Mouse (Mus musculus) forebrain, postnatal 0 days (tissue): ENCODE data around the gene Rpl35a. TPM values are rescaled to one million over a fixed set of nuclear protein-coding genes. Genes with fewer than 3 reads are reported as not detected.
A peak's percentile ranks its signal among the peaks of the same experiment; 100 is the strongest.

Experiments used
- ATAC-seq: fragments of 200-750 bp; cut with Nextera tagmentation; 2 replicates; pipeline ENCODE4 v1.8.0; 2017; ENCODE audit warnings: mild to moderate bottlenecking, moderate library complexity
- DNase-seq: peaks from one replicate; pipeline ENCODE4 v3.0.0-alpha.2; 2015
- H3K27ac ChIP-seq: fragments of 300-500 bp; sonication (generic); 2 replicates; pipeline ENCODE4 v1.5.1; 2014; ENCODE audit warnings: low read depth, mild to moderate bottlenecking, antibody characterized with exemption, low read length, moderate library complexity, mixed read lengths
- H3K27me3 ChIP-seq: fragments of 300-500 bp; sonication (generic); 2 replicates; pipeline ENCODE4 v1.6.1; 2014; ENCODE audit warnings: mild to moderate bottlenecking, low read length, mixed read lengths; ENCODE audit not compliant: insufficient read depth
- H3K36me3 ChIP-seq: fragments of 300-500 bp; sonication (generic); 2 replicates; pipeline ENCODE4 v1.6.1; 2014; ENCODE audit warnings: mild to moderate bottlenecking, moderate library complexity; ENCODE audit not compliant: insufficient read depth
- H3K4me1 ChIP-seq: fragments of 300-500 bp; sonication (generic); 2 replicates; pipeline ENCODE4 v1.6.1; 2014; ENCODE audit warnings: antibody characterized with exemption; ENCODE audit not compliant: insufficient read depth
- H3K4me2 ChIP-seq: fragments of 300-500 bp; sonication (generic); 2 replicates; pipeline ENCODE4 v1.6.1; 2014; ENCODE audit warnings: low read depth, mild to moderate bottlenecking, moderate library complexity
- H3K4me3 ChIP-seq: fragments of 300-500 bp; sonication (generic); 2 replicates; pipeline ENCODE4 v1.5.1; 2014; ENCODE audit warnings: low read depth, low read length, mixed read lengths
- H3K9ac ChIP-seq: fragments of 300-500 bp; sonication (generic); 2 replicates; pipeline ENCODE4 v1.6.1; 2014; ENCODE audit warnings: mild to moderate bottlenecking
- H3K9me3 ChIP-seq: fragments of 300-500 bp; sonication (generic); 2 replicates; pipeline ENCODE4 v1.6.1; 2016; ENCODE audit warnings: low read length
- CTCF ChIP-seq: sonication (generic); IDR thresholded peaks from 2 replicates; pipeline ENCODE4 v1.5.1; 2016; ENCODE audit warnings: antibody characterized with exemption, control low read depth, low read depth
- WGBS: fragments of 180-500 bp; shearing (Covaris S2); extraction: QIAGEN DNeasy Blood & Tissue Kit; methylation state at CpG from one replicate; pipeline ENCODE4 v1.1.7; 2014; 5-methylcytosine and 5-hydroxymethylcytosine counted together
- polyA plus RNA-seq: library from polyadenylated mRNA; unstranded; fragments of >200 nt; fragmentation: Nextera tagmentation; extraction: Ambion mirVana; gene quantifications from 2 replicates; pipeline ENCODE4 v1.2.1, GENCODE M21; 2015
- total RNA-seq: library from RNA; depleted of rRNA; stranded (reverse); fragments of >200 nt; gene quantifications from 2 replicates; pipeline ENCODE4 v1.2.3, GENCODE M21; 2014; rRNA removed

The Rpl35a gene
- total RNA-seq, result 721 and 854 TPM in 2 replicates
- polyA plus RNA-seq, result 482 and 654 TPM in 2 replicates

GRCm38 (mm10) chr16:33056095-33056785, at the start of gene Rpl35a, which contains the start of gene Iqcg:
Gene Rpl35a, plus strand, starts transcription at chr16:33056453.
Gene Iqcg, minus strand, starts transcription at chr16:33056218.
- Histone ChIP-seq H3K27me3 (no peaks in the 10 kb centered on the region), H3K9ac (peak within 1 kb of the TSS; percentile 89), H3K4me3 (peak within 1 kb of the TSS; percentile 93), H3K4me2 (peak within 1 kb of the TSS; percentile 57), H3K4me1 (peaks cover 5% of the 10 kb centered on the region; the same call in 1 of the 2 replicates), H3K9me3 (no peaks in the 10 kb centered on the region), H3K27ac (peak within 1 kb of the TSS; percentile 92), H3K36me3 (peaks cover 19% of the 10 kb centered on the region; the same call in 1 of the 2 replicates)
- DNase-seq, result peak; percentile 98
- under 1% methylated on average over 45 of the region's 47 CpGs for WGBS
- TF ChIP-seq CTCF, result no peak
- peak; percentile 96 for ATAC-seq

DNA sequence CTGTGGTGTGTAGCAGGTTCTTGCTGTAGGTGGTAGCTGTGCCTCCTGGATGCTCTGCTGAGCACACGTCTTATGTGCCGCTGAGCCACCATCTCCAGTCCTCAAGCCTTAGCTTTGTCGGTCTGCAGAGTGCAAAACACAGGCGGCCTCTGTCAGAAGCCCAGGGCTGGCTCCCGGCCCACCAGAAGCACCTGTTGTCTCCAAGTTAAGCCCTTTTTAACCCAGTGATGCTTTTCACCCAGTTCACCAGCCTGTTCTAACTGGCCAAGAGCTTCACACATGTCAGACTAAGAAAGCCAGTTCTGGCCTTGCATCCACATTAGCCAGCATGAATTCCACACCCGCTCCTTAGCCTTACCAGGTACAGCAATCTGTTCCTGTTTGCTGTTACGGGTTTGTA, 49.4 kb upstream of the Rpl35a start:
- TF ChIP-seq CTCF, result no peak
- Histone ChIP-seq H3K27ac (no peak overlapping the region), H3K4me1 (no peaks in the 10 kb centered on the region), H3K36me3 (peaks cover 36% of the 10 kb centered on the region), H3K4me3 (no peak overlapping the region), H3K9me3 (no peaks in the 10 kb centered on the region), H3K9ac (no peak overlapping the region), H3K27me3 (no peaks in the 10 kb centered on the region), H3K4me2 (no peak overlapping the region)
- ATAC-seq (no peak), DNase-seq (no peak)
- WGBS, result 77% methylated on average over 7 of the region's 7 CpGs

GRCm38 (mm10) chr16:33007436-33007835, 48.8 kb upstream of the Rpl35a start:
- H3K9ac ChIP-seq, result no peak overlapping the region
- peaks cover 42% of the 10 kb centered on the region for H3K36me3 ChIP-seq
- no peak overlapping the region for H3K27ac ChIP-seq
- ATAC-seq (no peak), DNase-seq (no peak)
- H3K27me3 ChIP-seq, result no peaks in the 10 kb centered on the region
- H3K4me3 ChIP-seq, result no peak overlapping the region
- 54% methylated on average over 7 of the region's 7 CpGs for WGBS
- no peaks in the 10 kb centered on the region for H3K9me3 ChIP-seq
- H3K4me1 ChIP-seq, result no peaks in the 10 kb centered on the region
- no peak overlapping the region for H3K4me2 ChIP-seq
- TF ChIP-seq CTCF, result no peak

GRCm38 (mm10) chr16:33010166-33010565, 46.1 kb upstream of the Rpl35a start:
- TF ChIP-seq CTCF, result no peak
- no peak overlapping the region for H3K27ac ChIP-seq
- H3K9me3 ChIP-seq, result no peaks in the 10 kb centered on the region
- H3K4me1 ChIP-seq, result no peaks in the 10 kb centered on the region
- H3K4me3 ChIP-seq, result no peak overlapping the region
- H3K27me3 ChIP-seq, result no peaks in the 10 kb centered on the region
- DNase-seq (no peak), ATAC-seq (peak; percentile 53)
- WGBS, result 93% methylated on average over 6 of the region's 6 CpGs
- H3K36me3 ChIP-seq, result peaks cover 60% of the 10 kb centered on the region
- H3K4me2 ChIP-seq, result no peak overlapping the region
- no peak overlapping the region for H3K9ac ChIP-seq

GRCm38 (mm10) chr16:33013801-33014200, 42.5 kb upstream of the Rpl35a start:
- Histone ChIP-seq H3K36me3 (peaks cover 47% of the 10 kb centered on the region), H3K9me3 (no peaks in the 10 kb centered on the region), H3K4me1 (no peaks in the 10 kb centered on the region), H3K4me3 (no peak overlapping the region), H3K9ac (no peak overlapping the region), H3K4me2 (no peak overlapping the region), H3K27ac (no peak overlapping the region), H3K27me3 (no peaks in the 10 kb centered on the region)
- 96% methylated on average over 5 of the region's 5 CpGs for WGBS
- ATAC-seq, result no peak
- DNase-seq, result no peak
- TF ChIP-seq CTCF, result no peak

DNA sequence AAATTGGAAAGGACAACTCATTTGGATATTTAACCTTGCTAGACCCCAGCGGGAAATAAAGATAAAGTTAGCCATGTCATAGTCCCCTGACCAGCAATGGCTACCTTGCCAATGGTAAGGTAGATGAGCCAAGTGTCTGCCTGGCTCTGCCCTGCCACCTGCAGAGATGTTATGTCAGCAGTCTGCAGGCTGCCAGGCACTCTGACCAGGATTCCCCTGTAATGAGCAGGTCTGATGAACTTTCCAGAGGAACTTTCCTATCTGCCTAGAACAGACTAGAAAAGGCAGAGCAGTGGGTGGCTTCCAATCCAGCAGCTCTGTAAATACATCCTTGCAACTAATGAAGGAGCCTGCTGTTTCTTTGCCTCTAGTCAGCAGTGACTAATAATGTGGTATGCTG, 41.3 kb upstream of the Rpl35a start:
- H3K36me3 ChIP-seq, result peaks cover 40% of the 10 kb centered on the region
- no peak overlapping the region for H3K9ac ChIP-seq
- DNase-seq, result no peak

GRCm38 (mm10) chr16:33015396-33015907, 40.8 kb upstream of the Rpl35a start:
- Histone ChIP-seq H3K27me3 (no peaks in the 10 kb centered on the region), H3K4me1 (no peaks in the 10 kb centered on the region), H3K4me2 (no peak overlapping the region), H3K9ac (no peak overlapping the region), H3K36me3 (peaks cover 34% of the 10 kb centered on the region), H3K4me3 (no peak overlapping the region), H3K9me3 (no peaks in the 10 kb centered on the region), H3K27ac (no peak overlapping the region)
- DNase-seq (no peak), ATAC-seq (no peak)
- TF ChIP-seq CTCF, result no peak
- WGBS, result 93% methylated on average over 3 of the region's 3 CpGs

More for the DNA sequence above, 41.3 kb upstream of the Rpl35a start:
- Histone ChIP-seq H3K4me2 (no peak overlapping the region), H3K27me3 (no peaks in the 10 kb centered on the region), H3K9me3 (no peaks in the 10 kb centered on the region), H3K4me1 (no peaks in the 10 kb centered on the region), H3K27ac (no peak overlapping the region), H3K4me3 (no peak overlapping the region)
- WGBS, result 79% methylated on average over 1 of the region's 1 CpGs
- ATAC-seq, result no peak
- no peak for TF ChIP-seq CTCF
